Mouse (Mus musculus): ENCODE results near the gene 3110040M04Rik. TPM values are rescaled to one million over a fixed set of nuclear protein-coding genes. Genes with fewer than 3 reads are reported as not detected.

The 3110040M04Rik gene
- polyA plus RNA-seq, 1 experiment from 2014 or later = not detected

- no peak overlapping the region for H3K4me3 ChIP-seq (replicated peaks; ENCODE audit: low read depth, low read length)
- H3K9me3 ChIP-seq (ENCODE audit: control insufficient read depth, low read length) = no peaks in the 10 kb centered on the region
- no peaks in the 10 kb centered on the region for H3K36me3 ChIP-seq (ENCODE audit: control insufficient read depth, insufficient read depth, low read length)
- no peak overlapping the region for H3K27ac ChIP-seq (replicated peaks; ENCODE audit: low read depth, low read length)
- DNase-seq (no peak), ATAC-seq (ENCODE audit: low FRiP score, low TSS enrichment) (no peak)
- H3K4me1 ChIP-seq (ENCODE audit: control insufficient read depth, insufficient read depth, low read length) = no peaks in the 10 kb centered on the region
- no peaks in the 10 kb centered on the region for H3K27me3 ChIP-seq (ENCODE audit: control insufficient read depth, insufficient read depth, low read length)
- H3K9ac ChIP-seq (replicated peaks; ENCODE audit: low read length) = no peak overlapping the region
- 89% methylated on average over 10 of the region's 10 CpGs for WGBS
- no peak overlapping the region for H3K4me2 ChIP-seq (ENCODE audit: low read length)
These were observed 18.8 kb downstream of the 3110040M04Rik start for GRCm38 (mm10) chr1:151222561-151223267.

- H3K27ac ChIP-seq (replicated peaks; ENCODE audit: low read depth, low read length) = no peak overlapping the region
- H3K27me3 ChIP-seq (ENCODE audit: control insufficient read depth, insufficient read depth, low read length) = no peaks in the 10 kb centered on the region
- 94% methylated on average over 1 of the region's 1 CpGs for WGBS
- DNase-seq (no peak), ATAC-seq (ENCODE audit: low FRiP score, low TSS enrichment) (no peak)
- H3K9ac ChIP-seq (replicated peaks; ENCODE audit: low read length) = no peak overlapping the region
- no peaks in the 10 kb centered on the region for H3K4me1 ChIP-seq (ENCODE audit: control insufficient read depth, insufficient read depth, low read length)
- no peak overlapping the region for H3K4me3 ChIP-seq (replicated peaks; ENCODE audit: low read depth, low read length)
- H3K4me2 ChIP-seq (ENCODE audit: low read length) = no peak overlapping the region
- no peaks in the 10 kb centered on the region for H3K9me3 ChIP-seq (ENCODE audit: control insufficient read depth, low read length)
- no peaks in the 10 kb centered on the region for H3K36me3 ChIP-seq (ENCODE audit: control insufficient read depth, insufficient read depth, low read length)
These were observed 19.5 kb downstream of the 3110040M04Rik start for GRCm38 (mm10) chr1:151223377-151223776.

GRCm38 (mm10) chr1:151224536-151224935 lies 20.6 kb downstream of the 3110040M04Rik start:
- no peak overlapping the region for H3K4me2 ChIP-seq (ENCODE audit: low read length)
- H3K4me1 ChIP-seq (ENCODE audit: control insufficient read depth, insufficient read depth, low read length) = no peaks in the 10 kb centered on the region
- ATAC-seq (ENCODE audit: low FRiP score, low TSS enrichment) (no peak), DNase-seq (no peak)
- H3K36me3 ChIP-seq (ENCODE audit: control insufficient read depth, insufficient read depth, low read length) = no peaks in the 10 kb centered on the region
- H3K27me3 ChIP-seq (ENCODE audit: control insufficient read depth, insufficient read depth, low read length) = no peaks in the 10 kb centered on the region
- H3K9me3 ChIP-seq (ENCODE audit: control insufficient read depth, low read length) = no peaks in the 10 kb centered on the region
- WGBS = 90% methylated on average over 1 of the region's 1 CpGs
- H3K4me3 ChIP-seq (replicated peaks; ENCODE audit: low read depth, low read length) = no peak overlapping the region
- no peak overlapping the region for H3K27ac ChIP-seq (replicated peaks; ENCODE audit: low read depth, low read length)
- H3K9ac ChIP-seq (replicated peaks; ENCODE audit: low read length) = no peak overlapping the region

- H3K4me2 ChIP-seq (ENCODE audit: low read length) = no peak overlapping the region
- H3K27ac ChIP-seq (replicated peaks; ENCODE audit: low read depth, low read length) = no peak overlapping the region
- H3K9ac ChIP-seq (replicated peaks; ENCODE audit: low read length) = no peak overlapping the region
- ATAC-seq (ENCODE audit: low FRiP score, low TSS enrichment) = no peak
- no peak overlapping the region for H3K4me3 ChIP-seq (replicated peaks; ENCODE audit: low read depth, low read length)
- no peak for DNase-seq
- no peaks in the 10 kb centered on the region for H3K9me3 ChIP-seq (ENCODE audit: control insufficient read depth, low read length)
- H3K27me3 ChIP-seq (ENCODE audit: control insufficient read depth, insufficient read depth, low read length) = no peaks in the 10 kb centered on the region
- 83% methylated on average over 8 of the region's 8 CpGs for WGBS
- no peaks in the 10 kb centered on the region for H3K36me3 ChIP-seq (ENCODE audit: control insufficient read depth, insufficient read depth, low read length)
- no peaks in the 10 kb centered on the region for H3K4me1 ChIP-seq (ENCODE audit: control insufficient read depth, insufficient read depth, low read length)
These were observed 23.6 kb downstream of the 3110040M04Rik start for GRCm38 (mm10) chr1:151227506-151227905.

- H3K27me3 ChIP-seq (ENCODE audit: control insufficient read depth, insufficient read depth, low read length) = no peaks in the 10 kb centered on the region
- DNase-seq (no peak), ATAC-seq (ENCODE audit: low FRiP score, low TSS enrichment) (no peak)
- H3K4me3 ChIP-seq (replicated peaks; ENCODE audit: low read depth, low read length) = no peak overlapping the region
- no peak overlapping the region for H3K9ac ChIP-seq (replicated peaks; ENCODE audit: low read length)
- H3K4me2 ChIP-seq (ENCODE audit: low read length) = no peak overlapping the region
- H3K9me3 ChIP-seq (ENCODE audit: control insufficient read depth, low read length) = no peaks in the 10 kb centered on the region
- H3K27ac ChIP-seq (replicated peaks; ENCODE audit: low read depth, low read length) = no peak overlapping the region
- H3K36me3 ChIP-seq (ENCODE audit: control insufficient read depth, insufficient read depth, low read length) = no peaks in the 10 kb centered on the region
- 67% methylated on average over 1 of the region's 1 CpGs for WGBS
- H3K4me1 ChIP-seq (ENCODE audit: control insufficient read depth, insufficient read depth, low read length) = no peaks in the 10 kb centered on the region
These were observed 24.5 kb downstream of the 3110040M04Rik start for GRCm38 (mm10) chr1:151228320-151228989.

GRCm38 (mm10) chr1:151232346-151232745 lies 28.4 kb downstream of the 3110040M04Rik start:
- 88% methylated on average over 3 of the region's 3 CpGs for WGBS
- H3K27ac ChIP-seq (replicated peaks; ENCODE audit: low read depth, low read length) = no peak overlapping the region
- H3K27me3 ChIP-seq (ENCODE audit: control insufficient read depth, insufficient read depth, low read length) = no peaks in the 10 kb centered on the region
- ATAC-seq (ENCODE audit: low FRiP score, low TSS enrichment) = no peak
- no peak overlapping the region for H3K4me3 ChIP-seq (replicated peaks; ENCODE audit: low read depth, low read length)
- no peaks in the 10 kb centered on the region for H3K4me1 ChIP-seq (ENCODE audit: control insufficient read depth, insufficient read depth, low read length)
- H3K9ac ChIP-seq (replicated peaks; ENCODE audit: low read length) = no peak overlapping the region
- no peaks in the 10 kb centered on the region for H3K9me3 ChIP-seq (ENCODE audit: control insufficient read depth, low read length)
- no peak overlapping the region for H3K4me2 ChIP-seq (ENCODE audit: low read length)
- no peaks in the 10 kb centered on the region for H3K36me3 ChIP-seq (ENCODE audit: control insufficient read depth, insufficient read depth, low read length)
- no peak for DNase-seq

GRCm38 (mm10) chr1:151233756-151234155 lies 29.8 kb downstream of the 3110040M04Rik start:
- DNase-seq (no peak), ATAC-seq (ENCODE audit: low FRiP score, low TSS enrichment) (no peak)
- H3K27ac ChIP-seq (replicated peaks; ENCODE audit: low read depth, low read length) = no peak overlapping the region
- WGBS = 86% methylated on average over 3 of the region's 3 CpGs
- no peaks in the 10 kb centered on the region for H3K27me3 ChIP-seq (ENCODE audit: control insufficient read depth, insufficient read depth, low read length)
- no peaks in the 10 kb centered on the region for H3K4me1 ChIP-seq (ENCODE audit: control insufficient read depth, insufficient read depth, low read length)
- no peaks in the 10 kb centered on the region for H3K9me3 ChIP-seq (ENCODE audit: control insufficient read depth, low read length)
- no peak overlapping the region for H3K4me3 ChIP-seq (replicated peaks; ENCODE audit: low read depth, low read length)
- H3K9ac ChIP-seq (replicated peaks; ENCODE audit: low read length) = no peak overlapping the region
- H3K4me2 ChIP-seq (ENCODE audit: low read length) = no peak overlapping the region
- H3K36me3 ChIP-seq (ENCODE audit: control insufficient read depth, insufficient read depth, low read length) = no peaks in the 10 kb centered on the region

- no peak overlapping the region for H3K4me3 ChIP-seq (replicated peaks; ENCODE audit: low read depth, low read length)
- no peak for DNase-seq
- no peaks in the 10 kb centered on the region for H3K4me1 ChIP-seq (ENCODE audit: control insufficient read depth, insufficient read depth, low read length)
- H3K9me3 ChIP-seq (ENCODE audit: control insufficient read depth, low read length) = peaks cover 4% of the 10 kb centered on the region
- no peak for ATAC-seq (ENCODE audit: low FRiP score, low TSS enrichment)
- H3K4me2 ChIP-seq (ENCODE audit: low read length) = no peak overlapping the region
- WGBS = 3% methylated on average over 2 of the region's 2 CpGs
- no peaks in the 10 kb centered on the region for H3K27me3 ChIP-seq (ENCODE audit: control insufficient read depth, insufficient read depth, low read length)
- H3K9ac ChIP-seq (replicated peaks; ENCODE audit: low read length) = no peak overlapping the region
- no peak overlapping the region for H3K27ac ChIP-seq (replicated peaks; ENCODE audit: low read depth, low read length)
- no peaks in the 10 kb centered on the region for H3K36me3 ChIP-seq (ENCODE audit: control insufficient read depth, insufficient read depth, low read length)
These were observed 31.7 kb downstream of the 3110040M04Rik start for GRCm38 (mm10) chr1:151235574-151235973.
